Mouse (Mus musculus) small intestine, adult 2 months (tissue): Measurements from ENCODE around the gene Zfp821.

Experiments
- CTCF ChIP-seq: fragments of 200-500 bp; IDR thresholded peaks from 2 replicates; pipeline ENCODE4 v1.5.1; 2012; ENCODE audit warnings: low read depth, mild to moderate bottlenecking, control low read depth, inconsistent platforms, low read length, moderate library complexity, mixed read lengths; ENCODE audit not compliant: insufficient replicate concordance, insufficient read length; ENCODE audit errors: extremely low read depth
- POLR2A ChIP-seq: fragments of 200-500 bp; IDR thresholded peaks from 2 replicates; pipeline ENCODE4 v1.6.1; 2012; ENCODE audit warnings: low read depth, mild to moderate bottlenecking, control low read depth, inconsistent platforms, low read length, moderate library complexity

DNA sequence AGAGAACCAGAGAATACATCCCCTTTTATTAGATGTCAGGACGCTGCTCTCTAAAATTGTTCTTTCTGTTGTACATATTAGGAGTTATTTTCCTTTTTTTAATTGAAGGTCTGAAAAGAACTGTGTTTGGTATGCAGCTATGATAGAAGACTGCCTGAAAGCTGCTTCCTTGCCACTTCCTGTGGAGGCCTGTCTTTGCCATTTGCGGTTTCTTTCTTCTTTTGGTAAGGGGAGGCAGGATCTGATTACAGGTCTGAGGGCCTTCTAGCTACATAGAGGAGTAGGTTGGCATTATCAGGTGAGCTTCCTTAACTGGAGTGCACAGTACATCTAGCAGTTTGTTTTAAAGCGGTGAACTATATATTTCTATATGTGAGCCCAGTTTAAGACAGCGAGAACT lies 2.6 kb downstream of the Zfp821 start:
- TF ChIP-seq POLR2A (no peak), CTCF (no peak)
